Mouse (Mus musculus): ENCODE measurements at regions not wholly inside any gene's neighbourhood (a gene's known extent, or its start where the extent isn't known, plus 50 kb on each side); places are given as distances from the start of the nearest gene placed in this dataset.
A peak's percentile ranks its signal among the peaks of the same experiment; 100 is the strongest.

- ATAC-seq (replicated peaks; ENCODE audit: low FRiP score, low read depth) = no peak
- no peaks in the 10 kb centered on the region for H3K36me3 ChIP-seq (ENCODE audit: insufficient read depth, low read length)
- peak; percentile 18 for DNase-seq (ENCODE audit: low spot score)
- H3K4me1 ChIP-seq (replicated peaks; ENCODE audit: insufficient read depth, low read length) = no peaks in the 10 kb centered on the region
- no peak overlapping the region for H3K4me3 ChIP-seq (replicated peaks; ENCODE audit: low read depth, low read length)
- H3K27ac ChIP-seq = no peak overlapping the region
- H3K9ac ChIP-seq (ENCODE audit: low read depth, low read length) = no peak overlapping the region
- no peak overlapping the region for H3K4me2 ChIP-seq (ENCODE audit: low read length)
- TF ChIP-seq CTCF (IDR thresholded peaks at IDR 0.05; ENCODE audit: low read depth) = no peak
- H3K27me3 ChIP-seq (ENCODE audit: insufficient read depth, low read length) = no peaks in the 10 kb centered on the region
- H3K9me3 ChIP-seq (replicated peaks; ENCODE audit: low read length) = no peaks in the 10 kb centered on the region
- 81% methylated on average over 5 of the region's 5 CpGs for WGBS
These were observed 138.7 kb upstream of the Bmp4 start for GRCm38 (mm10) chr14:46529086-46529715.

- H3K9me3 ChIP-seq (replicated peaks; ENCODE audit: low read length) = no peaks in the 10 kb centered on the region
- H3K4me3 ChIP-seq (replicated peaks; ENCODE audit: low read depth, low read length) = no peak overlapping the region
- no peaks in the 10 kb centered on the region for H3K36me3 ChIP-seq (ENCODE audit: insufficient read depth, low read length)
- no peaks in the 10 kb centered on the region for H3K27me3 ChIP-seq (ENCODE audit: insufficient read depth, low read length)
- H3K4me1 ChIP-seq (replicated peaks; ENCODE audit: insufficient read depth, low read length) = no peaks in the 10 kb centered on the region
- DNase-seq (ENCODE audit: low spot score) (no peak), ATAC-seq (replicated peaks; ENCODE audit: low FRiP score, low read depth) (no peak)
- no peak for TF ChIP-seq CTCF (IDR thresholded peaks at IDR 0.05; ENCODE audit: low read depth)
- 77% methylated on average over 4 of the region's 4 CpGs for WGBS
- no peak overlapping the region for H3K4me2 ChIP-seq (ENCODE audit: low read length)
- H3K27ac ChIP-seq = no peak overlapping the region
- no peak overlapping the region for H3K9ac ChIP-seq (ENCODE audit: low read depth, low read length)
These were observed 126.8 kb upstream of the Bmp4 start for GRCm38 (mm10) chr14:46517258-46517657.

GRCm38 (mm10) chr14:46516285-46516684 lies 125.8 kb upstream of the Bmp4 start:
- Histone ChIP-seq H3K27ac (no peak overlapping the region), H3K4me3 (replicated peaks; ENCODE audit: low read depth, low read length) (no peak overlapping the region), H3K4me1 (replicated peaks; ENCODE audit: insufficient read depth, low read length) (no peaks in the 10 kb centered on the region), H3K36me3 (ENCODE audit: insufficient read depth, low read length) (no peaks in the 10 kb centered on the region), H3K9ac (ENCODE audit: low read depth, low read length) (no peak overlapping the region), H3K4me2 (ENCODE audit: low read length) (no peak overlapping the region), H3K27me3 (ENCODE audit: insufficient read depth, low read length) (no peaks in the 10 kb centered on the region), H3K9me3 (replicated peaks; ENCODE audit: low read length) (no peaks in the 10 kb centered on the region)
- TF ChIP-seq CTCF (IDR thresholded peaks at IDR 0.05; ENCODE audit: low read depth) = no peak
- no peak for DNase-seq (ENCODE audit: low spot score)
- no peak for ATAC-seq (replicated peaks; ENCODE audit: low FRiP score, low read depth)
- 85% methylated on average over 3 of the region's 3 CpGs for WGBS

- H3K27me3 ChIP-seq (ENCODE audit: insufficient read depth, low read length) = no peaks in the 10 kb centered on the region
- H3K9me3 ChIP-seq (replicated peaks; ENCODE audit: low read length) = no peaks in the 10 kb centered on the region
- H3K36me3 ChIP-seq (ENCODE audit: insufficient read depth, low read length) = no peaks in the 10 kb centered on the region
- H3K4me3 ChIP-seq (replicated peaks; ENCODE audit: low read depth, low read length) = no peak overlapping the region
- 21% methylated on average over 4 of the region's 4 CpGs for WGBS
- H3K9ac ChIP-seq (ENCODE audit: low read depth, low read length) = no peak overlapping the region
- H3K27ac ChIP-seq = no peak overlapping the region
- DNase-seq (ENCODE audit: low spot score) (peak; percentile 85), ATAC-seq (replicated peaks; ENCODE audit: low FRiP score, low read depth) (no peak)
- no peaks in the 10 kb centered on the region for H3K4me1 ChIP-seq (replicated peaks; ENCODE audit: insufficient read depth, low read length)
- H3K4me2 ChIP-seq (ENCODE audit: low read length) = no peak overlapping the region
- TF ChIP-seq CTCF (IDR thresholded peaks at IDR 0.05; ENCODE audit: low read depth) = no peak
These were observed 123.9 kb upstream of the Bmp4 start for GRCm38 (mm10) chr14:46514262-46514932.

- no peaks in the 10 kb centered on the region for H3K9me3 ChIP-seq (replicated peaks; ENCODE audit: low read length)
- no peak for TF ChIP-seq CTCF (IDR thresholded peaks at IDR 0.05; ENCODE audit: low read depth)
- H3K4me2 ChIP-seq (ENCODE audit: low read length) = no peak overlapping the region
- DNase-seq (ENCODE audit: low spot score) (peak; percentile 14), ATAC-seq (replicated peaks; ENCODE audit: low FRiP score, low read depth) (no peak)
- 100% methylated on average over 1 of the region's 1 CpGs for WGBS
- no peak overlapping the region for H3K4me3 ChIP-seq (replicated peaks; ENCODE audit: low read depth, low read length)
- no peaks in the 10 kb centered on the region for H3K36me3 ChIP-seq (ENCODE audit: insufficient read depth, low read length)
- no peaks in the 10 kb centered on the region for H3K27me3 ChIP-seq (ENCODE audit: insufficient read depth, low read length)
- no peaks in the 10 kb centered on the region for H3K4me1 ChIP-seq (replicated peaks; ENCODE audit: insufficient read depth, low read length)
- no peak overlapping the region for H3K27ac ChIP-seq
- H3K9ac ChIP-seq (ENCODE audit: low read depth, low read length) = no peak overlapping the region
These were observed 121.6 kb upstream of the Bmp4 start for GRCm38 (mm10) chr14:46512118-46512517.

GRCm38 (mm10) chr14:46508871-46509270 lies 118.4 kb upstream of the Bmp4 start:
- no peaks in the 10 kb centered on the region for H3K36me3 ChIP-seq (ENCODE audit: insufficient read depth, low read length)
- ATAC-seq (replicated peaks; ENCODE audit: low FRiP score, low read depth) (no peak), DNase-seq (ENCODE audit: low spot score) (no peak)
- no peak overlapping the region for H3K4me3 ChIP-seq (replicated peaks; ENCODE audit: low read depth, low read length)
- H3K4me2 ChIP-seq (ENCODE audit: low read length) = no peak overlapping the region
- 80% methylated on average over 5 of the region's 5 CpGs for whole genome bisulfite sequencing
- TF ChIP-seq CTCF (IDR thresholded peaks at IDR 0.05; ENCODE audit: low read depth) = no peak
- H3K9ac ChIP-seq (ENCODE audit: low read depth, low read length) = no peak overlapping the region
- H3K27ac ChIP-seq = no peak overlapping the region
- no peaks in the 10 kb centered on the region for H3K9me3 ChIP-seq (replicated peaks; ENCODE audit: low read length)
- H3K4me1 ChIP-seq (replicated peaks; ENCODE audit: insufficient read depth, low read length) = no peaks in the 10 kb centered on the region
- no peaks in the 10 kb centered on the region for H3K27me3 ChIP-seq (ENCODE audit: insufficient read depth, low read length)
